Mouse (Mus musculus) midbrain, embryonic 16.5 days (tissue): ENCODE measurements at regions not wholly inside any gene's neighbourhood (a gene's known extent, or its start where the extent isn't known, plus 50 kb on each side); places are given as distances from the start of the nearest gene placed in this dataset.

Experiments
- ATAC-seq: fragments of 200-750 bp; cut with Nextera tagmentation; 2 replicates; pipeline ENCODE4 v1.8.0; 2017; ENCODE audit warnings: moderate TSS enrichment
- H3K27ac ChIP-seq: fragments of 300-500 bp; sonication (generic); 2 replicates; pipeline ENCODE4 v1.5.1; 2014; ENCODE audit warnings: mild to moderate bottlenecking, low read length, mixed read lengths
- H3K27me3 ChIP-seq: fragments of 300-500 bp; sonication (generic); 2 replicates; pipeline ENCODE4 v1.6.1; 2014; ENCODE audit warnings: low read depth, low read length, mixed read lengths; ENCODE audit not compliant: control insufficient read depth, insufficient read depth
- H3K36me3 ChIP-seq: fragments of 300-500 bp; sonication (generic); 2 replicates; pipeline ENCODE4 v1.6.1; 2014; ENCODE audit warnings: mild to moderate bottlenecking, low read length, moderate library complexity, mixed read lengths; ENCODE audit not compliant: control insufficient read depth, insufficient read depth
- H3K4me1 ChIP-seq: fragments of 300-500 bp; sonication (generic); 2 replicates; pipeline ENCODE4 v1.6.1; 2014; ENCODE audit warnings: mild to moderate bottlenecking, low read length, mixed read lengths; ENCODE audit not compliant: control insufficient read depth, insufficient read depth
- H3K4me2 ChIP-seq: fragments of 300-500 bp; sonication (generic); 2 replicates; pipeline ENCODE4 v1.6.1; 2014; ENCODE audit warnings: mild to moderate bottlenecking, low read length, mixed read lengths
- H3K4me3 ChIP-seq: fragments of 300-500 bp; sonication (generic); 2 replicates; pipeline ENCODE4 v1.5.1; 2014; ENCODE audit warnings: low read depth, mild to moderate bottlenecking, low read length, moderate library complexity, mixed read lengths
- H3K9ac ChIP-seq: fragments of 300-500 bp; sonication (generic); 2 replicates; pipeline ENCODE4 v1.6.1; 2014; ENCODE audit warnings: low read depth, low read length, mixed read lengths
- H3K9me3 ChIP-seq: fragments of 300-500 bp; sonication (generic); replicated peaks from 2 replicates; pipeline ENCODE4 v1.6.1; 2014; ENCODE audit warnings: mild to moderate bottlenecking, low read length, mixed read lengths; ENCODE audit not compliant: control insufficient read depth, poor library complexity, severe bottlenecking
- WGBS: fragments of 180-500 bp; shearing (Covaris S2); extraction: QIAGEN DNeasy Blood & Tissue Kit; methylation state at CpG from one replicate; pipeline ENCODE4 v1.1.7; 2014; 5-methylcytosine and 5-hydroxymethylcytosine counted together

DNA sequence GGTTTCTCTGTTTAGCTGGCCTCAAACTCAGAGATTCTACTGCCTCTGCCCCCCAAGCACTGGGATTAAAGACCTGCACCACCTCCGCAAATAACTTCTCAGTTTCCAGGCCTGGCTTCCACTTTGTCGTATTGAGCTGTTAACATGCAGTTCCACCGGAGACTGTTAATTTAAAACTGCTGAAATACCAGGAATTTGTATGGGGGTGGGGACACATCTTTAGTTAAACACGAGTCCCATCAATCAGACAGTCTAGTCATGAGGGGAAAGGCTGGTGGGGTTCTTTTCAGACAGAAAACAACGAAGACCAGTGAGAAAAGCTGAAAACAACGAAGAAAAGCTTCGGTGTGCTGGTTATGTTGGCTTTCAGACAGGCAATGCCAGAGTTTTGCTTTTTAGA, 227.5 kb downstream of the Csl start:
- H3K36me3 ChIP-seq, result no peaks in the 10 kb centered on the region
- H3K9me3 ChIP-seq, result no peaks in the 10 kb centered on the region
- H3K27ac ChIP-seq, result no peak overlapping the region
- peaks cover 6% of the 10 kb centered on the region for H3K4me1 ChIP-seq
- WGBS, result 51% methylated on average over 7 of the region's 7 CpGs
- ATAC-seq, result no peak
- no peak overlapping the region for H3K4me2 ChIP-seq
- no peak overlapping the region for H3K9ac ChIP-seq
- H3K27me3 ChIP-seq, result no peaks in the 10 kb centered on the region
- no peak overlapping the region for H3K4me3 ChIP-seq

DNA sequence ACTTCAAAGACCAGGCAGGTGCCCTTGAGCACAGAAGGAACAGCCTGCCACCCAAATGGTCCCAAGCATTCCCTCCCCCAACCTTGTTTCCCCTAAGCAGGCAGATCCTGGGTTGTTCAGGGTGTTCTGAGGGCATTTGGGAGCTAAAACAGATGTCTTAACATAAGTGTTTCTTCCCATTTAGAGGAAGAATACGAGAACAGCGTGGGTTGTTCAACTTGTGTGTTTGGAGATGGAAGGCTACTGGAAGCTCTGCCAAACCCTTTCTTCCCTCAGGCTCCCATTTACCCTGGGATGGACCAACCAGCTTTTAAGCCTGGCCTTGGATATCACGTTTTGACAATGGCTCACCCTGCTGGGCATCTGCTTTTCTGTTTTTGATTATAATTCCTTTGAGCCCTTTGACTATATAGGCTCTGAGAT, 226.8 kb downstream of the Csl start:
- Histone ChIP-seq H3K9ac (no peak overlapping the region), H3K27me3 (no peaks in the 10 kb centered on the region), H3K4me2 (no peak overlapping the region), H3K9me3 (no peaks in the 10 kb centered on the region), H3K27ac (no peak overlapping the region), H3K4me3 (no peak overlapping the region), H3K36me3 (no peaks in the 10 kb centered on the region), H3K4me1 (peaks cover 6% of the 10 kb centered on the region)
- ATAC-seq, result peak; percentile 48; the same call in 1 of the 2 replicates
- 47% methylated on average over 3 of the region's 3 CpGs for WGBS

DNA sequence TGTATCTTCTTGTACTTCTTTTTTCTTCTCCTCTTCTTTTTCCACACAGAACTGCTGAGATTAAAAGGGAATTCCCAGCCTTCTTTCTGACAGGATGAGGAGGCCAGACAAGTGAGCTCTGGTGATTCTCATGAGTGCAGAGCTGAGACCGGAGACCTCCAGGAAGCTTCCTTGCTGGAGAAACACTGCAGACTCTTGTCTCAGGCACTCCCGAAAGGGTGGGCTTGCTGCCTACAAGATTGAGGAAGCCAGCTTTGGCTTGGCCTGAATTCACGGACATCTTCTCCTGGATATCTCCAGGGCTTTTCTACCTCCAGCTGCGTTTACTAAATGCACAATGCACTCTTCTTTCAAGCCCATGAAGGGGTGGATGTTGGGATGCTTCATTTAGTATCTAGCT, 226.0 kb downstream of the Csl start:
- 83% methylated on average over 4 of the region's 4 CpGs for WGBS
- Histone ChIP-seq H3K4me3 (no peak overlapping the region), H3K9ac (no peak overlapping the region), H3K9me3 (no peaks in the 10 kb centered on the region), H3K36me3 (no peaks in the 10 kb centered on the region), H3K4me2 (no peak overlapping the region), H3K27ac (no peak overlapping the region), H3K27me3 (no peaks in the 10 kb centered on the region), H3K4me1 (peaks cover 6% of the 10 kb centered on the region)
- no peak for ATAC-seq

DNA sequence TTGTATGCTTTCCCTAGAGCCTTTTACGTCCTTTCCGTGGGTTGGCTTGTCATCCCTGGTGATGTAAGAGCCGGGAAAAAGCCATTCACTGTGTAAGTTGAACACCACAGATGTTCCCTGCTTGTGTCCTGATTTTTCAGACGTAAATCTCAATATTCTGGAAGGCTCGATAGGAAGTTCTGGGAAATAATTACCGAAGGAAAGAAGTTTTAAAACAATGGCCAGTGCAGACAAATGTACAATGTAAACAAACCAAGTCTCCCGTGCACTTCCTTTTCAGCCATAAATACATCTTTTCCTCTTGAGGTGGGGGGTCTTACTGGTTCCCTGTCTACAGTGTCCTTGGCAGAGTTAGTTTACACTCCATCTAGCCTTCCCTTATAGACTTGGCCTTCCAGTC, 225.2 kb downstream of the Csl start:
- Histone ChIP-seq H3K9me3 (no peaks in the 10 kb centered on the region), H3K36me3 (no peaks in the 10 kb centered on the region), H3K27ac (no peak overlapping the region), H3K9ac (no peak overlapping the region), H3K27me3 (no peaks in the 10 kb centered on the region), H3K4me3 (no peak overlapping the region), H3K4me2 (no peak overlapping the region), H3K4me1 (peaks cover 6% of the 10 kb centered on the region)
- ATAC-seq, result no peak
- WGBS, result 87% methylated on average over 7 of the region's 7 CpGs

DNA sequence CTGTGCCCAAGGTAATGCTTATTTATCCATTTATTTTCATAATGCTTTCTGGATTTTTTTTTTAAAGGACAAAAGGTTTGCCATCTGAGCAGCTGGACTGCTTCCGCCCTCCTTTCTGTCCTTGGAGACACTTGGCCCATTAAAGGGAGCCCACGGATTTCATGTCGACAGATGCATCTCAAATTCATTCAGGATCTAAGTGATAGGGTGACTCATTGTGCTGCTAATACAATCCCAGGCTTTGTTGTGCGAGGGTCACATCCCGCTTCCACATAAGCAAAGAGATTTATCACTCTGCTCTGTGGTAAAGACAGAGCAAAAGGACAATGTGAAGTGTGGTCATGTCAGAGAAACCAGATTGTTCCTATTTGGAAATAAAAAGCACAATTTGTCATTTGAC, 220.8 kb downstream of the Csl start:
- H3K4me3 ChIP-seq, result no peak overlapping the region
- H3K27me3 ChIP-seq, result no peaks in the 10 kb centered on the region
- H3K4me2 ChIP-seq, result no peak overlapping the region
- H3K9me3 ChIP-seq, result no peaks in the 10 kb centered on the region
- H3K4me1 ChIP-seq, result no peaks in the 10 kb centered on the region
- no peaks in the 10 kb centered on the region for H3K36me3 ChIP-seq
- H3K9ac ChIP-seq, result no peak overlapping the region
- ATAC-seq, result no peak
- 35% methylated on average over 5 of the region's 5 CpGs for WGBS
- H3K27ac ChIP-seq, result no peak overlapping the region

DNA sequence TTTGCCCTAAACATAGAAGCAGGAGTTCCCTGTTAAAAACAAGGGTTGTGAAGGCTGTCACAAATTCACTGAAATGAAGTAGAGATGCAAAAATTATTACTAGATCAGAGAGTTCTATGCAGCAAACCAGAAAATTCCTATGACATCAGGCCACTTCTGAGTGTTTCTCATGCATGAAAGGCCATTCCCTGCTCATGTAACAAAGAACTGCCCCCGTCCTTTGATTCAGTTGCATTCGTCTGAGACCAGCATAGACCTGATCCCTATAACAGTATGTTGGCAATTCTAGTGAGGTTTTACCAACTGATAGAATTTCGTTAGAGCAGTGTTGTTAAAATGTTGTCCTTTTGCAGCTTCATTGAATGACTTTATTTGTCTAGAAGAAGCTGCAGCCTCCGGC, 207.1 kb downstream of the Csl start:
- no peaks in the 10 kb centered on the region for H3K27me3 ChIP-seq
- no peak for ATAC-seq
- H3K9me3 ChIP-seq, result no peaks in the 10 kb centered on the region
- H3K36me3 ChIP-seq, result no peaks in the 10 kb centered on the region
- H3K4me1 ChIP-seq, result no peaks in the 10 kb centered on the region
- H3K27ac ChIP-seq, result no peak overlapping the region
- no peak overlapping the region for H3K4me3 ChIP-seq
- 66% methylated on average over 4 of the region's 4 CpGs for WGBS
- H3K9ac ChIP-seq, result no peak overlapping the region
- H3K4me2 ChIP-seq, result no peak overlapping the region

DNA sequence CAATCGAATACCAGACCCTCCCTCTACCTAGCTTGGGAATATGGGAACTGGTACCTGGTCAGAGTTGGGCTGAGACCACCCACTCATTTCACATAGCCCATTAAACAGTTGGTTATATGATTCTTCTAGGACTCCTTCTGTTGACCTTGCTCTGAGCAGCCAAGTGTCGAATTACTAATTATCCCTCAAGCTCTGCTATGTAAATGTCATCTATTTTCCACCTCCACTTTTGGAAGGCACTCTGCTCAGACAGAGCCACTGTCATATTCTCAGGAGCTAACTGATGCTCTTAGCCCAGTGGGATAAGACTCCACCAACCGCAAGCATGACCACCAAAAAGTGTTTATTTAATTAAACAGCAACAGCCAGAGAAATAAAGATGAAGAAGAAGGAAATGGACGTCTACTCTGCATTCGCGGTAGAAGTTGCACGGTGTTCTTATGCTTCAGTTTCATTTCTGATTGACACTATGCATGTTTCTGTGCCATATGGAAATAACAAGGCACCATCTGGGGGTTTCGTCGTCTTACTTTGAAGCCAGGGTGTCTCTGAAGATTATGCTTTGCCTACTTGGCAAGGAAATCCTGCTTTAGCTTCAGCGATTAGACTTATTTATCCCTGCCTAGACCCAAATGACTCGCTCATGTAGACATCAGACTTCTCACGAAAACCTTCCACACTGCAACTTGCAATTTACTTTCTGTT, 206.5 kb downstream of the Csl start:
- Histone ChIP-seq H3K27ac (no peak overlapping the region), H3K36me3 (no peaks in the 10 kb centered on the region), H3K4me3 (no peak overlapping the region), H3K9ac (no peak overlapping the region), H3K4me2 (no peak overlapping the region), H3K4me1 (no peaks in the 10 kb centered on the region), H3K27me3 (no peaks in the 10 kb centered on the region), H3K9me3 (no peaks in the 10 kb centered on the region)
- 82% methylated on average over 12 of the region's 12 CpGs for WGBS
- ATAC-seq, result no peak

DNA sequence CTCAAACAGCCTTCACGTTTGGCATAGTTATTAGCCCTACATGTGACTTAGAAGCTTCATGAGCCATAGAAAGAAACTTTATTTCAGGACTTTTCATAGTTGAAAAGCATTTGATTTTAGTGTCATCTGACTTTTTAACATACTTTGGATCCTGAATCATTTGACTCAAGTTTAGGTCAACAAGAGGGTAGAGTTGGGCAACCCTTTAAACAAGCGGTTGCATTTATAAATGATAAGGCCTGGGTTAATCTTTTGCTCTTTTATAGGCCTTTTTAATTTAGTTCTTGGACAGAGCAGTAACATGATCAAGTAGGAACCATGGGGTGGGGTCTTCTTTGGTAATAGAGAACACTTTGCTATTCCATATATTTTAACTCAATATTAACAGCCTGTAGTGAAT, 204.4 kb downstream of the Csl start:
- ATAC-seq, result no peak
- Histone ChIP-seq H3K36me3 (no peaks in the 10 kb centered on the region), H3K4me2 (no peak overlapping the region), H3K9ac (no peak overlapping the region), H3K27ac (no peak overlapping the region), H3K4me3 (no peak overlapping the region), H3K9me3 (no peaks in the 10 kb centered on the region), H3K27me3 (no peaks in the 10 kb centered on the region), H3K4me1 (no peaks in the 10 kb centered on the region)
- WGBS, result 92% methylated on average over 2 of the region's 2 CpGs

DNA sequence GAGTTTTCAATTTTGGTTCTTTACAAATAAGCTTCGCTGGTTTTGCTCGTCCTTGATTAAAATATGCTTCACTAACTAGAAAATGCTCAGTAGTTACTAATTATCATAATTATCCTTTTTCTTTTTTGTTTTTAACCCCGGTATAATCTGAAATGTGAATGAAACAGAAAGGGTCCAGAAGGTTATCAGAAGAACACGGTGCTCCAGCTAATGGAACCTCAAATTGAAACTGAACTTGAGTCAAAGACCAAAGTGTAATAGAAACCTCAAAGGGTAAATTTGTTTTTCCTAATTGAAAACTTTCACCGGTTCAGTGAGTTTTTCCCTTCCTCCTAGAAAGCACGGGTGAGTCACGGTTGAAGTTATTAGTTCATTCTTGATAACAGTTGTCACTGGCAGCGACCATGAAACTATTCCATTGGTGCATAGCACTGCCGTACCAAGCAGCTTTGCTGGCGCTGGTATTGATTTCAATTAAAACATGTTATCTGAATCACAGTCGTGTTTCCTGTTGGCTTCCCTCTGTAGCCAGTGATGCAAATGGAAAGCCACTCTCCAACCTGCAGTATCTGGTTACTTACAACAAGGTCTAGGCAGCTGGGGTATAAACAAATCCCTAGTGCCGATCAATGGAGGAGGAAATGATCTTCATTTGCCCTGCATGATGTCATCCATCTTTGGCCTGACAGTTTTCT, 203.7 kb downstream of the Csl start:
- Histone ChIP-seq H3K9me3 (no peaks in the 10 kb centered on the region), H3K4me2 (no peak overlapping the region), H3K4me1 (no peaks in the 10 kb centered on the region), H3K36me3 (no peaks in the 10 kb centered on the region), H3K9ac (no peak overlapping the region), H3K27ac (no peak overlapping the region), H3K27me3 (no peaks in the 10 kb centered on the region), H3K4me3 (no peak overlapping the region)
- WGBS, result 74% methylated on average over 12 of the region's 12 CpGs
- no peak for ATAC-seq
